Mouse (Mus musculus): ENCODE results near the gene Nfkbia.

- TF ChIP-seq CTCF (conservative IDR thresholded peaks at IDR 0.05; ENCODE audit: low read length) (no peak), POU5F1 (IDR thresholded peaks at IDR 0.05; ENCODE audit: borderline replicate concordance, low read length) (no peak)
Observed at GRCm38 (mm10) chr12:55473250-55474208, 18.9 kb downstream of the Nfkbia start.
